Mouse (Mus musculus): ENCODE data around the gene Inpp5a. TPM values are rescaled to one million over a fixed set of nuclear protein-coding genes. Genes with fewer than 3 reads are reported as not detected.

The Inpp5a gene
- 16.0 and 17.7 TPM in 2 replicates for polyA plus RNA-seq (2015; fragmentation: Nextera tagmentation; extraction: Ambion mirVana)

DNA sequence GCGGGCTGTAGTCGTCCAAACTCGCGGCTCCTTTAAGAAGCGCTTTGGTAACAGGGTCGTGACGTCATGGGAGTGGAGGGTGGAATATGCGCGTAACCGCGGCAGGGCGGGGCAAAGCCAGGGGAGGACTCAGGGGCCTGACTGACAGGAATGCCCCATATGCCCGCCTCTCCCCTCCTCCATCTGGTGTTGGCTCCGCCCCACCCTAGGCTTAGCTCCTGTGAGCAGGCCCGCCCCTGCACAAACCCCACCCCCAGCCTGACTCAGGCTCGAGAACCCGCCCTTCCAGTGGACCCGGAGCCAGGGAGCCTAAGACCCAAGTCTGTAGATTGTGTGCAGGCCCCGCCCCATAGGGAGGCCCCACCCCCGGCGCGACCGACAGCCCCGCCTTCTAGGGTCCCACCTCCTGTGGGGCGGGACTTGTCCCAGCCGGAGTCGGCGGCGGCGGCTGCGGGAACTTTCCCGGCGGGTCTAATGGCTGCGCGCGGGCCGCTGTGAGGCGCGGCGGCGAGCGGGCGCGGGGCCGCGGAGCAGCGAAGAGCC lies at the start of gene Inpp5a:
Gene Inpp5a, plus strand, starts transcription at position 440 of the 543 bp plus-strand sequence.
- WGBS = under 1% methylated on average over 27 of the region's 47 CpGs
- no peaks in the 10 kb centered on the region for H3K27me3 ChIP-seq (ENCODE audit: insufficient read depth, low read length)
- H3K4me3 ChIP-seq (ENCODE audit: low read length) = peak within 1 kb of the TSS; percentile 87
- H3K9me3 ChIP-seq (ENCODE audit: low read length) = no peaks in the 10 kb centered on the region
- H3K4me2 ChIP-seq (replicated peaks; ENCODE audit: low read depth, low read length) = peak within 1 kb of the TSS; percentile 81
- no peaks in the 10 kb centered on the region for H3K36me3 ChIP-seq (ENCODE audit: insufficient read depth, low read length)
- H3K4me1 ChIP-seq (ENCODE audit: insufficient read depth, low read length) = peaks cover 43% of the 10 kb centered on the region
- peak within 1 kb of the TSS; percentile 87 for H3K27ac ChIP-seq (ENCODE audit: low read length)
- H3K9ac ChIP-seq (replicated peaks; ENCODE audit: low read length) = peak within 1 kb of the TSS; percentile 94
- peak; percentile 98 for ATAC-seq (ENCODE audit: low FRiP score, low TSS enrichment)

DNA sequence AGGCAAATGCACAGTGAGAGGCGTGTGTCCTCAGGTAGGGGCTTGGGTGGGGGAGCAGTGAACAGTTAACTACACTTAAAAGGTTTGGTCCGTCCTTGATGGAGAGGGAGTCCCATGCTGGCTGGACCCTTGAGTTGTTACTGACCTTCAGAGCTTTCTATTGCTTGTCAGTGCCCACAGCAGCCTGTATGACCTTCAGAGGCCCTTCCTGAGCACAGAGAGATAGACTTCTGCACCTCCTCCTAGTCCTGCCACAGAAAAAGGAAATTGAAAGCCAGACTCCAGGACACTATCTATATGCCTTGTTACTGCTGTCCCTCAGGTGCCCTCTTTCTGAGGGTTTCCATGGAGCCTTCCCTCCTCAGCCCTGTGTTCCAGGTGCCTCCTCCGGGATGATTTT lies 49.7 kb upstream of the Inpp5a start:
- ATAC-seq (ENCODE audit: low FRiP score, low TSS enrichment) = no peak
- 0 out of 2 replicates have a peak, but pooled peaks cover 3% of the 10 kb centered on the region for H3K9me3 ChIP-seq (ENCODE audit: low read length)
- no peak overlapping the region for H3K27ac ChIP-seq (ENCODE audit: low read length)
- no peaks in the 10 kb centered on the region for H3K4me1 ChIP-seq (ENCODE audit: insufficient read depth, low read length)
- H3K27me3 ChIP-seq (ENCODE audit: insufficient read depth, low read length) = no peaks in the 10 kb centered on the region
- 86% methylated on average over 3 of the region's 3 CpGs for WGBS
- H3K4me2 ChIP-seq (replicated peaks; ENCODE audit: low read depth, low read length) = no peak overlapping the region
- H3K36me3 ChIP-seq (ENCODE audit: insufficient read depth, low read length) = no peaks in the 10 kb centered on the region
- H3K4me3 ChIP-seq (ENCODE audit: low read length) = no peak overlapping the region
- H3K9ac ChIP-seq (replicated peaks; ENCODE audit: low read length) = no peak overlapping the region

DNA sequence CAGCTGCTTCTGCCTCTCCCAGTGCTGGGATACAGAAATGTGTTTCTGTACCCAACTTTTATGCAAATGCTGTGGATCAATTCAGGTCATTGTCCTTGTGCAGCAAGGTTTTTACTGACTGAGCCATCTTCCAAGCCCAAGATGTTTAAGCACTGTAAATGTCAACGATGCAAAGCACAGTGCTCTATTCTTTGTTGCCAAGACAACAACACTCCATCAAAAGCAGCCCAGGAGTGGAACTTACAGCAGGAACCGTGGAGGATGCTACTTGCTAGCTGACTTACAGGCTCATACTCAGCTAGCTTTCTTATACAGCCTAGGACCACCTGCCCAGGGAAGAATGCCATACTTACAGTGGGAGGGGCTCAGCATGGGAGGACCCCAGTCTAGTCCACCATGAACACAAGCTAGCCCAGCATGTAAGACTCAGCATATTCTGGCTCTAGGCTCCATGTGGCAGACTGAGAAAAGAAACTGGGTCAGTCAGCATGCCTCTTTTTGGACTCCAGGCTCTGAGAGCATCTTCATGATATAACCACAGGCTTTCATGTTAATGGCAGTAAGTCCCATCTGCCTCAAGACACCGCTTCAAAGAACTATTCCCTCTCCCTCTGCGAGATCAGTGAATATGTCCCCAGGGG lies 47.8 kb upstream of the Inpp5a start:
- Histone ChIP-seq H3K4me1 (ENCODE audit: insufficient read depth, low read length) (no peaks in the 10 kb centered on the region), H3K36me3 (ENCODE audit: insufficient read depth, low read length) (no peaks in the 10 kb centered on the region), H3K9ac (replicated peaks; ENCODE audit: low read length) (no peak overlapping the region), H3K9me3 (ENCODE audit: low read length) (no peaks in the 10 kb centered on the region), H3K27ac (ENCODE audit: low read length) (no peak overlapping the region), H3K27me3 (ENCODE audit: insufficient read depth, low read length) (no peaks in the 10 kb centered on the region), H3K4me2 (replicated peaks; ENCODE audit: low read depth, low read length) (no peak overlapping the region), H3K4me3 (ENCODE audit: low read length) (no peak overlapping the region)
- WGBS = 84% methylated on average over 4 of the region's 4 CpGs
- ATAC-seq (ENCODE audit: low FRiP score, low TSS enrichment) = no peak

DNA sequence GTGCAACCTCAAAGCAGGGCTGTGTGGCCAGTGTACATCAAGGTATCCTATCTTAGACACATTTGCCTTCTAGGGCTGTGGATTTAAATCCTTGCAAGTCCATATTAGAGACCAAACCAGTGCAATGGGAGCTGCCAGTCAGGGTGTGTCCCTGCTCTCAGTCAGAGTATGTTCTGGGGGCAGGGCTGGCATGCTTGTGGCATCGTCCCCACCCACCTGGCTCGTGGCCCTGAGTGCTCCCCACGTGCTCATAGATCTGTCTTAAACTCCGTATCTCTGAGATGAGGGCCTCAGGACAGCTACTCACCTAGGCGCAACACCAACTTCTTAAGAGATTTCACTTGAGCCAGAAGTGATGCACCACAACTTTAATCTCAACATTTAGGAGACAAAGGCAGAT lies 46.1 kb upstream of the Inpp5a start:
- Histone ChIP-seq H3K4me3 (ENCODE audit: low read length) (no peak overlapping the region), H3K36me3 (ENCODE audit: insufficient read depth, low read length) (no peaks in the 10 kb centered on the region), H3K4me2 (replicated peaks; ENCODE audit: low read depth, low read length) (no peak overlapping the region), H3K4me1 (ENCODE audit: insufficient read depth, low read length) (no peaks in the 10 kb centered on the region), H3K9me3 (ENCODE audit: low read length) (no peaks in the 10 kb centered on the region), H3K27ac (ENCODE audit: low read length) (no peak overlapping the region), H3K9ac (replicated peaks; ENCODE audit: low read length) (no peak overlapping the region), H3K27me3 (ENCODE audit: insufficient read depth, low read length) (no peaks in the 10 kb centered on the region)
- ATAC-seq (ENCODE audit: low FRiP score, low TSS enrichment) = no peak
- WGBS = 76% methylated on average over 5 of the region's 5 CpGs

DNA sequence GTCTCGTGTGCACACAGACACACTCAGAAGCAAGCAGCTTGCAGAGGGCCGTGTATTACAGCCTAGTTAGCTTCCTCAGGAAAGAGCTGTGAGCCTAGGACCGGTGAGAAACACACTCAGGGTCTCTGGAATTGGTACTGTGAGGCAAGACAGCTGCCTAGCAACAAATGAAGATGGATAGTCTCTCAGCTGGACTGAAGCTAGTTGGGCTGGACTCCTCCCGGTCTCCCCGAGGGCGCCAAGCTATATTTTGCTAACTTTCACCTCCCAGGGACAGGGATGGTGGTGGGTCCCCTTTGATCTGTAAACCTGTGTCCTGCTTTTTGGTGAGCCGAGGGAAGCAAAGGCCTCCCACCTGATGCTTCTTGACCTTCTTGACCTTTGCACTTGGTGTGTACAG lies 41.9 kb upstream of the Inpp5a start:
- no peak; the same call in 1 of the 2 replicates for ATAC-seq (ENCODE audit: low FRiP score, low TSS enrichment)
- WGBS = 21% methylated on average over 7 of the region's 7 CpGs

DNA sequence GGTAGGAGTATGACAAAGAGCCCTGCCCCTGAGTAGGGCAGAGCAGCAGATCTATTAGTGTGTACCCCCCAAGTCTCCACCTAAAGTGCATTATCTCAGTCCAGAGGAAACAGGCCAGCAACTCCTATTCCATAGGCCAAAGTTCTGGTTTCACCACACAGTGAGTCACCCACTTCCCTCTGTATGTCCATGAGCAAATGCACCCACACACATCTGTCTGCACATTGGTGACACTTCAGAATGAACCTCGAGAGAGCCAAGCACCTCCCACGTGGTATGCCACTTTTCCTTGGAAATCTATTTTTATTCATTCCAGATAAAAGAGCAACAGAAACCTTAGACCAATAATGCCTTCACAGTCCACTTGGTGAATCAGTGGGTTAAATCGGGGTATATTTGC lies 38.3 kb upstream of the Inpp5a start:
- H3K9me3 ChIP-seq (ENCODE audit: low read length) = no peaks in the 10 kb centered on the region
- H3K4me1 ChIP-seq (ENCODE audit: insufficient read depth, low read length) = no peaks in the 10 kb centered on the region
- H3K4me3 ChIP-seq (ENCODE audit: low read length) = no peak overlapping the region
- H3K36me3 ChIP-seq (ENCODE audit: insufficient read depth, low read length) = no peaks in the 10 kb centered on the region
- ATAC-seq (ENCODE audit: low FRiP score, low TSS enrichment) = no peak
- H3K27me3 ChIP-seq (ENCODE audit: insufficient read depth, low read length) = no peaks in the 10 kb centered on the region
- no peak overlapping the region for H3K9ac ChIP-seq (replicated peaks; ENCODE audit: low read length)
- no peak overlapping the region for H3K4me2 ChIP-seq (replicated peaks; ENCODE audit: low read depth, low read length)
- H3K27ac ChIP-seq (ENCODE audit: low read length) = no peak overlapping the region
- 72% methylated on average over 3 of the region's 3 CpGs for whole genome bisulfite sequencing

More for the DNA sequence above, 41.9 kb upstream of the Inpp5a start:
- no peaks in the 10 kb centered on the region for H3K36me3 ChIP-seq (ENCODE audit: insufficient read depth, low read length)
- no peaks in the 10 kb centered on the region for H3K4me1 ChIP-seq (ENCODE audit: insufficient read depth, low read length)
- H3K27ac ChIP-seq (ENCODE audit: low read length) = no peak overlapping the region
- no peak overlapping the region for H3K4me3 ChIP-seq (ENCODE audit: low read length)
- no peaks in the 10 kb centered on the region for H3K9me3 ChIP-seq (ENCODE audit: low read length)
- H3K4me2 ChIP-seq (replicated peaks; ENCODE audit: low read depth, low read length) = no peak overlapping the region
- H3K27me3 ChIP-seq (ENCODE audit: insufficient read depth, low read length) = no peaks in the 10 kb centered on the region
- no peak overlapping the region for H3K9ac ChIP-seq (replicated peaks; ENCODE audit: low read length)

DNA sequence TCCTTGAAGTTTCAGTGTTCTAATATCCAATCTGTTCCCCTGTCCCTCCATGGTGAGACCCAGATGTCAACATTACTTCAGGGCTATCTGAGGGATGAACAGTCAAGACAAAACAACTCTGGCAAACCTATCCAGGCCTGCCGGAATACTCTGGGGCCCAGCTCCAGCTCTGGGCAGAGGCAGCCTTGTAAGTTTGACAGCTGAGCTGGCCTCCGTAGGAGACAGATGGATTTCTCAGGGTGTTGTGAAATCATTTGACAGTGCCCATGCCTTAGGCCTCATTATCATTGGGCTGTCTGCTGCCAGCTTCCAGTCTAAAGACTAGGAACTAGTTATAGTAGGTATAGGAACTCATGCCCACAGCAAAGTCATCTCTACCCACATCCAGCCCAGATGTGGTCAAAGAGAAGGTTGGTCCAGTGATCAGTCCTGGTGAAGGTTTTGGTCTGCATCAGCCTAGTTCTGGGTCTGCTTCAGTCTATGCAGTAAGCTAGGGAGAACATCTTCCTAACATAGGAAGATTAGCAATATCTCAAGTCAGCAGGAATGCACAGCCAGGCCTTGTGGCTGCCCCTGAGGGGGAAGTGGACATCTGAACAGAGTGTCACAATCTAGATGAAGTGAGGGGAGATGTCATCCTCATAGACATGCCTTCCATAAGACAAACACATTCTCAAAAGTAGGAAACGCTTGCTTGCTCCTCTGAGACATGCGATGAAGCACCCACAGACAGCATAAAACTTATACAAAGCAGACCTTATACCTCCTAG lies 34.4 kb upstream of the Inpp5a start:
- Histone ChIP-seq H3K27ac (ENCODE audit: low read length) (no peak overlapping the region), H3K4me3 (ENCODE audit: low read length) (no peak overlapping the region), H3K27me3 (ENCODE audit: insufficient read depth, low read length) (no peaks in the 10 kb centered on the region), H3K4me1 (ENCODE audit: insufficient read depth, low read length) (no peaks in the 10 kb centered on the region), H3K9me3 (ENCODE audit: low read length) (no peaks in the 10 kb centered on the region), H3K36me3 (ENCODE audit: insufficient read depth, low read length) (no peaks in the 10 kb centered on the region), H3K9ac (replicated peaks; ENCODE audit: low read length) (no peak overlapping the region), H3K4me2 (replicated peaks; ENCODE audit: low read depth, low read length) (no peak overlapping the region)
- WGBS = 83% methylated on average over 4 of the region's 4 CpGs
- ATAC-seq (ENCODE audit: low FRiP score, low TSS enrichment) = no peak

DNA sequence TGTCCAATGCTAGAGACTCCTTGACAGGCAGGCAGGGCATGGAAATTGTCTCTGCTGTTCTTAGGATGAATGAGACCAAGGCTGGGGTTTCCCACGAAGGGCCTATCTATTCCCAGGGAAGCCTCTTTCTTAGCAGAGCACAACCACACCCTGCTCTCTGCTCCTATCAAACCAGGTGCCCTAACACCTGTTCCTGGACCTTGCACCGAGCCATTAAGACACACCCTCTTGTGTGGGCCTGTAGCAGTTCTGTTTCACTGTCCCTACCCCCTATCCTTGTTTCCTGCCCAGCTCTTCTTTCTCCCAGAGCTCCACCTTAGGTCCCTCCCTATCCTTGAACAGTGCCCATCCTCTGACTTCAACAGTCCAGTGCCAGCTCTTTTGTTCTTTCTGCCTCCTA lies 31.9 kb upstream of the Inpp5a start:
- no peak for ATAC-seq (ENCODE audit: low FRiP score, low TSS enrichment)
- H3K4me2 ChIP-seq (replicated peaks; ENCODE audit: low read depth, low read length) = no peak overlapping the region
- no peak overlapping the region for H3K9ac ChIP-seq (replicated peaks; ENCODE audit: low read length)
- H3K9me3 ChIP-seq (ENCODE audit: low read length) = no peaks in the 10 kb centered on the region
- H3K27ac ChIP-seq (ENCODE audit: low read length) = no peak overlapping the region
- no peaks in the 10 kb centered on the region for H3K27me3 ChIP-seq (ENCODE audit: insufficient read depth, low read length)
- H3K4me1 ChIP-seq (ENCODE audit: insufficient read depth, low read length) = no peaks in the 10 kb centered on the region
- H3K36me3 ChIP-seq (ENCODE audit: insufficient read depth, low read length) = no peaks in the 10 kb centered on the region
- H3K4me3 ChIP-seq (ENCODE audit: low read length) = no peak overlapping the region
- 70% methylated on average over 2 of the region's 2 CpGs for WGBS

DNA sequence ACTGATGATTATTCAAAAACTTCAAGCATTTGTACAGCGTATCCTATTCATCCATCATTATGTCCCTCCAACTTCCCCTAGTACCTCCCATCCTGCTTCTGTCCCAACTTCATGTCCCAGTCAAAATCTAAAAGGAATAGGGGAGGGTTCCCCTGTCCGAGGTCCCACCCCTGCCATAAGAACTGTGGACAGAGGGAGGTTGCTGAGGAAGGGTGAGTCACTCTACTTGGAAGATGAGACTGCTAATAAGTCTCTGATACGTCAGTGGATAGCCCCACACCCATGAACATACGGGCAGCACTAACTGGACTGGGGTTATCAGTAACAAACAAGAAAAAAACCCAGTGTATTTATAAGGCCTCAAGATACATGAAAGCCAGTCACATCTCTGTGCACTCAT lies 29.0 kb upstream of the Inpp5a start:
- 65% methylated on average over 4 of the region's 4 CpGs for WGBS
- no peaks in the 10 kb centered on the region for H3K27me3 ChIP-seq (ENCODE audit: insufficient read depth, low read length)
- H3K27ac ChIP-seq (ENCODE audit: low read length) = no peak overlapping the region
- H3K4me2 ChIP-seq (replicated peaks; ENCODE audit: low read depth, low read length) = no peak overlapping the region
- H3K4me3 ChIP-seq (ENCODE audit: low read length) = no peak overlapping the region
- H3K9ac ChIP-seq (replicated peaks; ENCODE audit: low read length) = no peak overlapping the region
- H3K36me3 ChIP-seq (ENCODE audit: insufficient read depth, low read length) = no peaks in the 10 kb centered on the region
- no peak for ATAC-seq (ENCODE audit: low FRiP score, low TSS enrichment)
- H3K9me3 ChIP-seq (ENCODE audit: low read length) = no peaks in the 10 kb centered on the region
- peaks cover 20% of the 10 kb centered on the region for H3K4me1 ChIP-seq (ENCODE audit: insufficient read depth, low read length)

Measured in kidney, embryonic 16.5 days (tissue).